Mouse (Mus musculus) right cerebral cortex, postnatal 4 days (tissue): ENCODE measurements around the gene Tmem11.
A peak's percentile ranks its signal among the peaks of the same experiment; 100 is the strongest.
"Not testable (repeated sequence)": the region's sequence is repeated elsewhere in the genome, so short reads cannot be mapped to it uniquely, and the experiment has no call there.

Experiments
- DNase-seq: peaks from one replicate; pipeline ENCODE4 v3.0.0-alpha.2; 2022

Tmem11 gene

DNA sequence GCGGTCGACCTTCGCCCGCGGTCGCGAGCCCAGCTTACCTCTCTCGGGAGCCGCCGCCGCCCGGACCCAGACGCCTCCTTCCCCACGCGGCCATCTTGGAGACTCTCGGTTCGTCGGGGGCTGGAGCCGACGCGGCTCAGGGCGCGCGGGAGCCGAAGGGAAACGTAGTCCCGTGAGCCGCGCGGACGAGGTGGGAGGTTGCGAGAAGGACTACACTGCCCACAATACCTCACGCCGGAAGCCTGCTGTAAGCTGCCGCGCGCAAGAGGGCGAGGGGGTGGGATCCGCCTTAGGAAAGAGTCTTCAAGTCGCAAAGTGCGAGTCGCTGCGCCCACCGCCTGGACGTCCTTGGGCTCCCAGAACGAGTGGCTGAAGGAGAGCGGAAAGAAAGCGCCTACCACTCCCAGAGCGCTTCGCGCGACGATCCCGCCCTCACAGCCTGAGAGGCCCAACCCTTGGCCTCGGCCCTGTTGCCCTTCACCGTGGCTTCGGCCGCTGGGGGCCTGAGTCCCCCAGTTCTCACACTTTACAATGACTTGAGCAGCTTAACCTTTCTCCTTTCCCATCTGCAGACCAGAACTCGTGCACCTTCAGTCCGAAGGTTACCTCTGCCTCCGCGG, at the start of gene Tmem11:
TSS of gene Tmem11 (minus strand) at position 598 of the 620 bp plus-strand sequence.
- peak; percentile 92 for DNase-seq

DNA sequence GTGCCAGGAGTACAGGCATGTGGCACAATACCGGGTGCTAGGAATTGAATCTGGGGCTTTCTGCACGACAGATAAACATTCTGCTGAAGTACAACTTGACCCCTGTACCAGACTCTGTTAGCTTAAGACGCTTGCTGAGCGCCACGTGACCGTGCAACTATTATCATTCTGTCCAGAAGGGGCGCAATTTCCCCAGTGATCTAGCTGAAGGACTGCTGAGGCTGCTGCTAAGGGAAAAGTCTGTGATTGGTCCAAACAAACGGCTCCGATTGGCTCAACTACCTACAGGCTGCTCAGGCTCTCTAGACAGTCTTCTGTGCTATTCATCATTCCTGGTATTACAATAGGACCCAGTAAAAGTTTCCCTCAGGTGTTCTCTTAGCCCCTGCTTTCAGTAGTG, 48.2 kb upstream of the Tmem11 start:
- peak; percentile 87 for DNase-seq

DNA sequence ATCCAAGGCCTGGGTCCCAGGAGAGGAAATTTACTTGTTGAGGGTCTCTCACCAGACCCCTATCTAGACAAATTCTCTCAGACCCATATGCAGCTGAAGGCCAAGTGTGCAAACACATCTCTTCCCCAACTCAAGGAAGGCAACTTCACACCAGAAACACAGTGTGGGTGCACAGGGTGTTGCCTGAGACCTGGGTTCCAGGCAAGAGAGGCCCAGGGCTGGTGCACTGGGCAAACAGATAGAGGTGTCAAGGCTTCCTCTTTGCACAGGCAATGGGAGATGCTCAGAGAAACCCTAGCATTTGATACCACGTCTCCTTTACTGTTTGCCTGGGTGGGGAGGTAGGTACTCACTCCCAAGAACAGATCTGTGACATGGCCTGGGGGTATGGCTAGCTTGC, 45.9 kb upstream of the Tmem11 start:
- DNase-seq: no peak

DNA sequence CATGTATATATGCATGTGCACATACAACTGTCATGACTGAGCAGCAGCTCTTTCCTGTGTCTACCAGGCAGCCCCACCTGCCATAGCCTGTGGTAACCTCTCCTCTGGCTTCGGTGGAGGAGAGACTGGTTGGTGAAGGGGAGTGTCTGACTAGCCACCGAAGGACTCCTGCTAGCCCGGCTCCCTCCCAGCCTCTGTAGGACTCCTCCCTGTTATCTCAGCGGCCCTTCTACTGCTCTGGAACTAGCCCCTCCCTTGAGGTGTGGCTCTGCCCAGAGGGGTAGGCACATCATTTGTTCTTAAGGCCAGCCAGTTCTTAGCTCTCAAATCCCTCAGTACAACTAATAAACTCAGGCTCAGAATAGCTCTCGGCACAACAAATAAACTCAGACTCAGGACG, 45.4 kb upstream of the Tmem11 start:
- no peak for DNase-seq

DNA sequence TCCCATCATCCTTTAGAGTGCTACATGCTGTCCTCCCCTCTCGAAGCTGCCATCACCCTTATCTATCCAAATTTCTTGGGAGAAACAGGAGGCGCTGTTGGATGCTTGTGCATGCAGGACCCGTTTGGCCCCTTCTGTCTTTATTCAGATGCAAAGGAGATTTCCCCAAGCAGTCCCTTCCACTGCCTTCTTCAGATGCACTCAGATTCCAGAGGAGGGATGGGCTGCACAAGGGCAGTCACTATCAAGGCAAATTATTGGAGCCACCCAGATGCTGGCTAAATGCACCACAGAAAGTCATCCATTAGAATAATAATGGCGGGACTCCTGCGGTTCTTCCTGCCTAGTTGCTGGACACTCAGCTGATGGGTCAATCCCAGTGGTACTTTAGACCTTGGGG, 43.9 kb upstream of the Tmem11 start:
- no peak for DNase-seq

DNA sequence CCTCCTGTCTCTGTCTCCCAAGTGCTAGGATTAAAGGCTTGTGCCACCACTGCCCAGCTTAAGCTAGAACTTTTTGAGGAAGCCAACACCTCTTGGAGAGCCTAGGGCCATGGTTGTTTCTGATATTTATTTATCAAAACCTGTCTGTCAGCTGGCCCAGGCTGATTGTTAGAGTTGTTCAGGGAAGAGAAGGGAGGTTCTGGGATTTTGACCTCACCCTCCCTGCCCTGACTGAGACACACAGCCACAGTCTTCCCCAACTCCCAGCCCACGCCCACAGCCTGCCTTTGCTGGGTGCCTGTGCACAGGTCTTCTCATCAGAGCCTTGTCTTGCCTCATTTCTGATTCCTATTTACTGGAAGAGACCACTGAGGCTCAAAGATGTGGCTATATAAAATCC, 43.1 kb upstream of the Tmem11 start:
- DNase-seq: no peak

DNA sequence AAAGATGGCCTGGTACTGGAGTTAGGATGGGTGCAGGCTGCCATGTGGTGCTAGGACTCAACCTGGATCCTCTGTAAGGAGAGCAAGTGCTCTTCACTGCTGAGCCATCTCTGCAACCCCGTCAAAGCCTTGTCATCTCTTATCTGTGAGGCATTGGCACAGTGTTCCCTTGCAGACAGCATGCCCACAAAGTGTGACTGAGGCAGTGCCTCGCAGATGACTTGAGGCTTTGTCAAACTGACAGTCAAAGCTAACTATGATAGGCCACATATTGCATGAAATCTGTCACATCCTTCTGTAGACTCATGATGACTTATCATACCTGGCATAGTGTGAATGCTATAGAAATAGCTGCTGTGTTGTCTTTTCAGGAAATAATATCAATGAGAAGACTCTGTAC, 40.9 kb upstream of the Tmem11 start:
- no peak for DNase-seq

DNA sequence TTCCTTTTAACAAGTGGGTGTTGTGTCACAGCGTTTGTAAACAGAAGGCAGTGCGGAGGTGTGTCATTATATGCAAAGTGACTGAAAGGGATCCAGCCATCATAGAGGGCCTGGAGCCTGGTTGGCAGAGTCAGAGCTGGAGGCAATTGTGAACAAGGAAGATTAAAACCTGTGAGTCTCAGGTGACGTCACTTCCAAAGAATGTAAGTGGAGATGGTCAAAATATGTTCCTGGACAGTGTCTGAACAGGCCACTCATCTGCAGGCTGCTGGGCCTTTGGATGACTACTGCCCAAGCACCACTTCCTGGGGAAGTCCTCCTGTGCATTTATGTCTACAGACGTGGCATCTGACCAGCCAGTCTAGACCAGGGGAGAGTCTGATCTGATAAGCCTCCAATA, 36.1 kb upstream of the Tmem11 start:
- DNase-seq: no peak

DNA sequence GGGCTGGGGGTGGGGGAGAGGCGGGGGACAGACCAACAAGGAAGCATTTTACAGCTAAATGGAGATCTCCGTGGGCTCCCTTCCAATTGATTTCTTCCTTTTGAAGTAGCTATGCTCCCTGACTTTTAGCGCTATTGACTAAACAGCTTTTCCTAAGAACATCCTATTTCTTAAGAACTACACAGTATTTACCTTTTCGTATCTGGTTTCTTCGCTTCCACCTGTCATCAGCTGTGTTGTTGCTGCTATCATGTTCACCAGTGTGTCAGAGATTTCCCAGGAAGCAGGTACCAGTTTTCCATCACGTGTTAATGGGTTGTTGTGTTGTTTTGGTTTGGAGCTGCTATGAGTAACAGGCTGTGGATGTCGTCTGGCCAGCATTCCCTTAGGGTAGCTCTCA, 35.4 kb upstream of the Tmem11 start, which contains the start of gene Natd1:
TSS of gene Natd1 (minus strand) at position 260 of the 400 bp plus-strand sequence.
- no peak for DNase-seq

DNA sequence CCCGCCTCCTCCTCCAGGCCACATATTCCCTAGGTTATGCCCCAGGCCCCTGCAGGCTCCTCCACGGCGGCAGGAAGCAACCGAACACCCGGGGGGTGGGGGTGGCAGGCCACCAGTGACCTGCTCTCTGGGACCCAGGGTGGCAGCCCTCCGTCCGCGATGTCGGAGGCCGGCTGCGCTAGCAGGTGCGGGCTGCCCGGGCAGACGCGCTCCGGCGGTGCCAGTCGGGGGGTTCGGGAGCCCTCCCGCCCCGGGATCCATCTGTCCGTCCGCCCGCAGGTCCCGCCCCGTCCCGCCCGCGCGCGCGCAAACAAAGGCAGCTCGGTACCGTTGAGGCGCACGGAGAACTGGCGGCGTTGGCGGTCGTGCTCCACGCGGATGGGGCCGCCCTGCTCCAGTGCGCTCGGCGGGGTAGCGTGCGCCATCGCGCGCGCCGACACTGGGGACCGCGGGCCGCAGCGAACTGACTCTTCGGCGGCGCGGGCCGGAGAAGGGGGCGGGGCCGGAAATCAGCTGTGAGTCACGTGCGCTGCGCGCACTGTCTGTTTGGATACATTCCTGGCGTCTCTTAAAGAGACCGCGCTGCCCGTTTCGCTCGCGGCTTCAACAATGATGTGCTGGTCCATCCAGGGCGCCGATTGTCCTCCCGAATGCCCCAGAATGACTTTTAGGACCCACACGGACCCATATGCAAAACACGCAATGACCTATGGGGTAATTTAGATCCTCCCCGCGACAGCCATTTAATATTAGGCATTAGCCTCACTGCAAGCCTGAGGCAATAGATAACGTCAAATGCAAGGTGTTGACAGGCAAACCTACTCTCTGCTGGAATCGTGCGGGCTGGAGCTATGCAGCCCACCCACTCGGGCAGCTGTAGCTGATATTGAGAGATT, 34.5 kb upstream of the Tmem11 start:
- peak; percentile 87 for DNase-seq

DNA sequence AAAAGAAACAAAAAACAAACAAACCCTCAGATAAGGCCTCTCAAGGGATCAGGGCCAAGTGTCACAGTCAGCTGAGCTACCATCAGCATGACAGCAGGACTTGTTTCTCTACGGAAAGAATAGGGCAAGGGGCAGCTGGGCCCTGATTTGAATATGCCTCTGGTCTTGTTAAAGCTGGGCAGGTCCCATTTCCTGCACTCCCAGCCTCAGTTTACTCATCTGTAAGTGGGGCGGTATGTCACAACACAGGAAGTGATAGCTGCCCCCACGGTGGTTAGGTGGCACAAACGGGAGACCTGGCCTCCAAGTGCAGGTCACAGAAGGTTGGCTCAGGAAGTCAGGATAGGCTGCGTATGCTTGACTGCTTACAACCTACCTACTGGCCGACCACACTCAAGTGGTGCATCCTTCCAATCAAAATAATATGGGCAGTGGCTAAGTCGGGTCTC, 33.5 kb upstream of the Tmem11 start:
- no peak for DNase-seq

DNA sequence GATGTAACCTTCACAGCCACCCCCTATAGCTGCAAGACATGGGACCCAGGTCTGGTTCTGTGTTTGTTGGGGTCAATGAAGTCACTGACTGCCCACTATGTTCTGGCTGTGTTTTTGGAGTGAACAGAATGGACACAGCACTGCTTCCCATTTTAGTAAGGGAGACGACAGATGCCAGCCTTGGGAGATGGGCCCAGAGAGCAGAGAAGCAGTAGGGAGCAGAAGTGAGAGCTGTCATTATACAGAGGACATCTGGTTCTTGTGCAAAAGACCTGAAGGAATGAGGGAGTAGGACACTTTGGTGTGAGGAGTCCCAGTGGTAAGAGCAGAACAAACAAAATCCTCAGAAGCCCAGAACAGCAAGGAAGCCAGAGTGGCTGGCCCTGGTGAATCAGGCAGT, 30.6 kb upstream of the Tmem11 start:
- DNase-seq: no peak

DNA sequence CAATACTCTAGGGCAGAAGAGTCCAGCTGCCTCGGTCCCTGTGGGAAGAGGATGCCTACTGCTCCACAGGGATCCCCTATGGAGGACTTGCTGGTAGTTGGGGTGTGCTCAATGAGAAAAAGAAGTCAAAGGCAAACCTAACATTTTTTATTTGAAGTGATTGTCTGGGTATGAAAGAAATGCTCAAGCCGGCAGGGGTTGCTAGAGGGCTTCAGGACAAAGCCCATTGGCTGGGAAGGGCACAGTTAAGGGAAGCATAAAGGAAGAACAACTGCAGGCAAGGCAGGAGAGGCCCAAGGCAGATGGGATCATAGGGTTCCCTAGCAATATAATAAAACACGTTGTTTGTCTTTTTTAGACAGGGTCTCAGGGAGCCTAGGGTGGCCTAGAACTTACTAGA, 29.0 kb upstream of the Tmem11 start:
- no peak for DNase-seq

DNA sequence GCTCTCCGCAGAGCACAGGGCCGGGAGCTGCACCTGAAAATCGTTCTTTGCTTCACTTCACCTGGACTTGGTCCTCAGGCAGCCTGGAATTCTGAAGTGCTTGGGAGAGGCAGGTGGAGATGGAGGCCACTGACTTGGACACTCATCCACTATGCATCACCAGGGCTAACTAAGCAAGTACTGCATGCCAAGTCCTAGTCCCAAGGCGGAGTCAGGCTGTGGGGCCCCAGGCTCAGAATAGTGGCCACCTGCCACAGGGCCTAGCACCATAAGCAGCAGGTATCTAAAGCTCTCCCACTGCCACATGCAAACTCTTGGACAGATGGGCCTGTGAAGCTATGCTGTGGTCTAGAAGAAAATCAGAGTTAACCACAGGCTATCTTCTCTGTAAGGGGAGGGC, 27.4 kb upstream of the Tmem11 start:
- DNase-seq: no peak

DNA sequence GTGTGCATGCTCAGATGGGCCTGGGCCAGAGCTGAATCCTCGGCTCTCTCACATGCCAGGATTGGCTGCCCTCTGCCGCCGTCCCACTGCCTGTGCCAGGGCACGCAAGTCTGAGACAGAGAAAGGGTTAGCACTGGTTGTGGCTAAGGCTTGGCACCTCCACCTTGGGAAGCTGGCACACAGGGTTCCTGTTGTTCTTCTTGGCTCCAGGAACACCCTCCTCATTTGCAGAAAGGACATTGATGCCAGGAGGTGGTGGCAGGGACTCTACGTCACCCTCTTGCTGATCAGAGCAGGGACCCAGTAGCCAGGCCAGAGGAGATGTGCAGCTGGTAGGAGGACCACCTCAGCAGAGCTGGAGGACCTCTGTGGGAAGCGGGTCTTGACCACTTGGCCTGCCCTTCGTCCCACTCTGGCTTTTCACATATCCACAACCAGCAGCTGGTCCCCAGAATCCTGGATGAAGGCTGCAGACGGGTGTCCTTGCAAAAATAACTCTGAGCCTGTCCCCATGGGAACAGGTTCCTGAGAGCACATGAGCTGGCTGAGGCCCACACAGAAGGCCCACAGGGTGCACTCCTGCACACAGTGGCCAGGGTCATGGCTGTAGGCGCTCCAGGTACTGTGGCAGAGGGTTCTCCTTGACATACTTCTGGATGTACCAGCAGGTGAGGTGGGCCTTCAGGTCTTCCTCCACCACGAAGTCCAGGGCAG, 26.5 kb upstream of the Tmem11 start:
- DNase-seq: no peak

DNA sequence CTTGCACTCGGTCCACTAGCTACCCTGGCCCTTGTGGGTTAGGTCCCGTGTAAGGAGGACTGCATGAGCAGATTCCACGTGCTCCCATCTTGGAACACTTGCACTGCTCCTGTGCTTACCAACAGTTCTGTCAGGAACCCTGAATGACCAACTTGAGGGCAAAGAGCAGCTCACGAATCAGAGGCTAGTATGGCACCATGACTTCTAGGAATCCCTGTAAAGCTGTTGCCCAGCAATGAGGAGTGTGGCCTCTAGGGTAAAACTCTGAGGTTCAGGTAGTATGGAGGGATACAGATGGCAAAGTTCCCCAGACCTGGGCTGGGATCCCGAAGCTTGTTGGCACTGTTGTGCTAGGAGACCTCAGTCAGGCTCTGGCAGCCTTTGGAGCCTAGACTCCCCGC, 24.6 kb upstream of the Tmem11 start:
- DNase-seq: no peak

DNA sequence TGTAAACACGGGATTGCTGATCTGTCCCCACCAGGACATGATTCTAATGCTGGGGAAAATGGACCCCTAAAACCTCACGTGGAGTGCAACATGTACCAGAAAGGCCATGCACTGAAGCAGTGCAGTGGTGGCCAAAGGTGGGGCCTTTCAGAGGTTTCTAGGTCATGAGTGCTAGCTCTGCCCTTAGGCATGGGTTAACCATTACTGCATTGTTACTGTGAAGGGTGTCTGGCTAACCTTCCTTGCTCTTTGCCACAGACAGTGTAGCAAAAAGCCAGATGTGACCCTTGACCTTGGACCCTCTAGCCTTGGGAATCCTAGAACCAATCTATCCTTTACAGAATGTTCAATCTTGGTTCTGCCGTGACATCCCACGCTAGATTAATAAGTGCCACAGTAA, 23.4 kb upstream of the Tmem11 start:
- no peak for DNase-seq

DNA sequence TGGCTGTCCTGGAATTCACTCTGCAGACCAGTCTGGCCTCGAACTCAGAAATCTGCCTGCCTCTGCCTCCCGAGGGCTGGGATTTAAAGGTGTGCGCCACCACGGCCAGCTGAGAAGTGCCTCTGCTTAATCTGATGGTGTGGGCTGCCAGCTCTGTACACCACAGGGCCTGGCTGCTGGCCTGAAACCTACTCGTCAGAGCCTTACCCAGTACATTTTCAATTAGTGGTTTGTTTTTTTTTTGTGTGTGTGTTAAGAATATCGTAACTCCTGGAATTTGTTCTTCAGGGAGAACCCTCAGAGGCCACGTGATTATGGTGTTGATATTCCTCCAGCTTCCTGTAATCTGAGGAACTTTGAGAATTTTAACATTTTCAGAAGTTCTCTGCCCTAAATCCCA, 22.9 kb upstream of the Tmem11 start:
- DNase-seq: no peak

DNA sequence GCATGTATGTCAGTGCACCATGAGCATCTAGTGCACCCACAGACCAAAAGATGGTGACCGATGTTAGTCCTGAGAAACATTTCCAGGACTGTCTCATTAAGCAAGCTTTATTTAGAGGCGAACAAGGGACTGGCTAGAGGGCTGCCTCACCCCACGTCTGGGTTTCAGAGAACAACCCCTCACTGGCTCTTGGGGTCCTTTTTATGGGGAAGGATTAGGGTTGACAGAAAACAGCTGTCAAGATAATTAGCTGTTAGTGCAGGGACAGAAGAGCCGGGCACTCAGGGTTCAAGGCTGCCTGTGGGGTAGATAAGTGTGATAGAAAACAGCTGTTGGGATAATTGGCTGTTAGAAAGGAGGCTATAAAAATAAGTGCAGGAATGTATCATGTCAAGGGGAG, 16.8 kb upstream of the Tmem11 start:
- no peak for DNase-seq

DNA sequence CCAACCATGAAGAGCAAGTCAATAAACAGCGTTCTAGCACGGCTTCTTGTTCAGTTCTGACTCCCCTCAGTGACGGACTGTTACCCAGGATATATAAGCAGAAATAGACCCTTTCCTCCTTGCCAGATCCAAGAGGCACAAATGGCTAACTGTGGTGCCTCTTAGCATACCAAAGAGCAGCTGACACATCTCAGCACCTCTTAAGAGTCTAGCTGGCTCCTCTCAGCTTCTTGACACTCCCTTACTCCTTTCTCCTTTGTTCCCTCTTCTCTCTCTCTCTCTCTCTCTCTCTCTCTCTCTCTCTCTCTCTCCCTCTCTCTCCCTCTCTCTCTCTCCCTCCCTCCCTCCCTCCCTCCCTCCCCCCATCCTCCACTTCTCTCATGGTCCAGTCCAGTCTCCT, 11.7 kb upstream of the Tmem11 start:
- no peak for DNase-seq

DNA sequence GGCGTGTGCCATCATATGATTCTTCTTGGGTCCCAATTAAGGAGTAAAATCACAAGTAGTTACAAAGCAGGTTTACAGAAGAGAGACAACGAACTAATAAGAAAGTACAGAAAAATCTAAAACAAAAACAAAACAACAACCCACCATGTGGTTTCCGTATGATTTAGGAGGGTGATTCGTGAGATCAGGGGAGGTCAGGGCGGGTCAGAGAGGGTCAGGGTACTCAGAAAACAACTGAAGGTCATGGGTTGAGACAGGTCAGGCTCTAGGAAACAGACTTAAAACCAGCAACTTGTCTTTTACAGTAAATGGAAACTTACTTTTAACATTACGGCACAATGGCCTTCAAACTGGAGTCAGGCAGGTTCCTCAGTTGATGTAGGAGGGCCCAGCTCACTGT, 11.2 kb upstream of the Tmem11 start:
- DNase-seq: no peak

DNA sequence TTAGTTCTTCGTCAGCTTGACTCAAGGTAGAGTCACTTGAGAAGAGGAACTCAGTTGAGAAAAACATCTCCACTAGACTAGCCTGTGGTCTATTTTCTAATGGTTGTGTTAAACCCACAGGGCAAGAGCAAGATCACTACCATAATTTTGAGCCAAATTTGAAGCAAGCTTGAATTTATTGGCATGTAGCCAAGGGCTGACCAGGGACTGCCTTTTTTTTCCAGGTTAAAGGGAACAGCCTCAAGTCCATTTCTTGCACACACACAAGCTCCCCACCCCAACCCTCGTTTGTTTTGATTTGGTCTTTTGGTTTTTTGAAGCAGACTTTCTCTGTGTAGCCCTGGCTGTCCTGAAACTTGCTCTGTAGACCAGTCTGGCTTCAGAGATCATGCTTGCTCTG, 10.8 kb upstream of the Tmem11 start:
- DNase-seq: no peak

DNA sequence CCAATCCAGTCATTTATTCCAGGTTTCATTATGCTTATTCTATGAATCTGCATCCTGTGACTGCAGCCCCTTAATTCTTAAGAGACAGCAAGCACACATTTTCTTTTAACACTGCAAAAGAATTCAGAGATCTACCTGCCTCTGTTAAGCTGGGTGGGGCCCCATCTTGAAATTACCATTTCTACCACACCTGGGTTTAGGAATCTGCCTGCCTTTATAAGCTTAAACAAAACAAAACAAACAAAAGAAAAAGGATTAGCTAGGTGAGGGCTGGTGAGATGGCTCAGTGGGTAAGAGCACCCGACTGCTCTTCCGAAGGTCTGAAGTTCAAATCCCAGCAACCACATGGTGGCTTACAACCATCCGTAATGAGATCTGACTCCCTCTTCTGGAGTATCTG, 7.9 kb upstream of the Tmem11 start:
- not testable (repeated sequence) for DNase-seq

DNA sequence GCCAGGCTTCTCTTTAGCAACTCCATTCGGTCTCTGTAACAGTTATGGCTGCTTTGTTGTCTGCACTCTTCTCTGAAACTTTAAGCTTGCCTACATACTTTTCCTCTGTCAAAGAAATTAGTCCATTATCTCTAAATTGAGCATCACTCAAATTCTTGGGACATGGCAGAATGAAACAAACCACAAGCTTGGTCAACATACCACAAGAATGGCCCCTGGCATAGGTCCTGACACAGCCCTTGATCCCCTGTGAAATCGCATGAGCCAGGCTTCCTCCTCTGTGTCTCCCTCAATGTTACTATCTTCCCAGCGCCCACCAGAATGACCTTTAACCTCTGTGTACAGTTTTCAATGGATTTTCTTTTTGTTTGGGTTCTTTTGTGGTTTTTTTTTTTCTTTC, 3.3 kb upstream of the Tmem11 start:
- DNase-seq: no peak
